Mouse (Mus musculus) CD4-positive, CD25-positive, alpha-beta regulatory T cell, adult 2 months (primary cell): ENCODE measurements around the gene Col1a1.
"Not testable (repeated sequence)": the region's sequence is repeated elsewhere in the genome, so short reads cannot be mapped to it uniquely, and the experiment has no call there.

ENCODE experiments used
- DNase-seq: peaks from one replicate; pipeline ENCODE4 v3.0.0-alpha.2; 2012; ENCODE audit warnings: low read depth, low spot score

The Col1a1 gene

DNA sequence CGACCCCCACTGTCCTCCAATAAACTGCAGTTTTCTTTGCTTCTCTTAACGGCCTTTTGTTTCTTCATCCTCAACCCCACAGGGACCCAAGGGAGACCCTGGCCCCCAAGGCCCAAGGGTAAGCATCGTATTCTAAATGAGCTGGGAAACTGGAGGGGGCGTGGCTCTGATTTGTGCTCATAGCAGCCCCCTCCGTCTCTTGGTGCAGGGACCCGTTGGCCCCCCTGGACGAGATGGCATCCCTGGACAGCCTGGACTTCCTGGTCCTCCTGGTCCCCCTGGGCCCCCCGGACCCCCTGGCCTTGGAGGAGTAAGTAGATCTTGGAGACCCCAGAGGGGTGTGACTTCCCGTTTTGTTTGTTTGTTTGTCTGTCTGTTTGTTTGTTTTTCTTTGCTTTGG is 2.3 kb downstream of the Col1a1 start:
- DNase-seq = no peak

DNA sequence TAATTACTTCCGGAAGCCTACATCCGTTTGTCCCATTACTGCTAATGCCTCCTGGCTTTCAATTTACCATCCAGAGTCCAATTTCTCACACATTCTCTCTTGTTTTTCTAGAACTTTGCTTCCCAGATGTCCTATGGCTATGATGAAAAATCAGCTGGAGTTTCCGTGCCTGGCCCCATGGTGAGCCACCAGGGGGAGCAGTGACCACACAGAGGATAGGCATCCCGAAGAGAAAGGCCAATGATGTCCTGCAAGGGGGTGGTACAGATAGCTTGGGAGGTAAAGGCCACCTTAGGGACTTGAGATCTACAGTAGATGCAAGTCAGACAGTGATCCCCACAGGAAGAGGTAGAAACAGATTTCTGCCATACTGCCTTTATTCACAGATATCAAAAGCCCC is 3.3 kb downstream of the Col1a1 start:
- peak; percentile 80 for DNase-seq

DNA sequence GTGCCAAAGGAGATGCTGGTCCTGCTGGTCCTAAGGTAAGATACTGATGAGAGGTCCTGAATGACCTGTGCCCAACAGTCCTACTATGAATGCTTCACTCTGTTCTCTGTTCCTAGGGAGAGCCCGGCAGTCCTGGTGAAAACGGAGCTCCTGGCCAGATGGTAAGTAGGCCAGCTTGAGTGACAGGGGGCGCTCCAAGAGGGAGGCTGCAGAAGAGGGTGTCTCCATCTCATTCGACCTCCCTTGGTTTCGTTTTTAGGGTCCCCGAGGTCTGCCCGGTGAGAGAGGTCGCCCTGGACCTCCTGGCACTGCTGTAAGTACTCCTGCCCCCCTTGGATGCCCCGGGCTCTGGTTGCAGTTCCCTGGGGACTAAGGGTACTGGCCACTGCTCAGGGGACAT is 5.1 kb downstream of the Col1a1 start:
- DNase-seq = no peak

DNA sequence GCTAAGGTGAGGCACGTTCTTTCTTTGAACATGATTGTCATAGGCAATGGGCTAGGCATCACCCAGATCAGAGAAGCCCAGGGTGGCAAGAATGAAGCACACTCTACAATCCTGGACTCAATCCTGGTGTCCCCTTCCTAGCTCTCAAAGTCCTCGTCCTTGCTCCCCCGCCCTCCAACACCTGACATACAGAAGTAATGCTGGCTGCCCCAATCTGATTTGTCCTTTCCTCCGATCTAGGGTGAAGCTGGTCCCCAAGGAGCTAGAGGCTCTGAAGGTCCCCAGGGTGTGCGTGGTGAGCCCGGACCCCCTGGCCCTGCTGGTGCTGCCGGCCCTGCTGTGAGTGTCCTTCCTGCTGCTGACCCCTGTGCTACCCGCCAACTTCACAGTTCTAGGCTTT is 5.8 kb downstream of the Col1a1 start:
- DNase-seq = no peak

DNA sequence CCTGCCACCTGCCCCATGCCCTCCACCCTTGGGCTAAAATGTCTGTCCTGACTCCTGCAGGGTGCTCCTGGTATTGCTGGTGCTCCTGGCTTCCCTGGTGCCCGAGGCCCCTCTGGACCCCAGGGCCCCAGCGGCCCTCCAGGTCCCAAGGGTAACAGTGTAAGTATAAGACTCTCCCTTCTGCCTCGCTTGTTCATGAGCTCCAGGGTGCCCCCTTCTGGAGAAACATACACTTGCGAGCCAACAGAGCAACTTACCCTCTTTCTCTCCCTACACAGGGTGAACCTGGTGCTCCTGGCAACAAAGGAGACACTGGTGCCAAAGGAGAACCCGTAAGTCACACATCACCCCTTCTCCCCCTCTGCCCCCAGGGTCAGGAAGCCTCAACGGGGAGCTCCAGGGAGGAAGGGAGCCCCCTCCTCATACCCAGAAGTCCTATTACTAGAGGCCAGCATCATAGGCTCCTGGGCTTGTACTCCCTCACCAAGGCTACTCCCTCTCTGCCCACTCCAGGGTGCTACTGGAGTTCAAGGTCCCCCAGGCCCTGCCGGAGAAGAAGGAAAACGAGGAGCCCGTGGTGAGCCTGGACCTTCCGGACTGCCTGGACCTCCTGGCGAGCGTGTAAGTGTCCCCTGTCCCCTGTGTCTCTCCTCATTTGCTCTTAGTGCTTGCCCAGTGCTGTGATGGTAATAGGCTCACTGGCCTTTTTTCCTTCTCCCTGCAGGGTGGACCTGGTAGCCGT is 6.4 kb downstream of the Col1a1 start:
- peak; percentile 76 for DNase-seq

DNA sequence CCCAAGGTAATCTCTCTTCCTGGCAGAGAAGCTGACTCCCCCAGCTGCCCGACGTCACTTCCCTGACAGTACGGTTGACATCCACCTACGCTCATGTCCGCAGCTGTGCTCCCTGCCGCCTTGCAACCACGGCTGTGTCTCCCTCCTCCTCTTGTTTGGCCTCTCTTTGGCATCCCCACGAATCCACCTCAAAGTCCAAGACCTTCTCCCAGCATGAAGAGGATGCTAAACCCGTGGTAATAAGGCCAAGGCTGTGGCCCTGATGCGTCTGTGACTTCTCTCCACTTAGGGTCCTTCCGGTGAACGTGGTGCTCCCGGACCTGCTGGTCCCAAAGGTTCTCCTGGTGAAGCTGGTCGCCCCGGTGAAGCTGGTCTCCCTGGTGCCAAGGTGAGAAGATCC is 7.0 kb downstream of the Col1a1 start:
- peak; percentile 40 for DNase-seq

GRCm38 (mm10) chr11:94944295-94944694 is 8.3 kb downstream of the Col1a1 start:
- DNase-seq = no peak

GRCm38 (mm10) chr11:94945236-94945635 is 9.2 kb downstream of the Col1a1 start:
- no peak for DNase-seq

GRCm38 (mm10) chr11:94952169-94952568 is 16.1 kb downstream of the Col1a1 start:
- peak; percentile 27 for DNase-seq

DNA sequence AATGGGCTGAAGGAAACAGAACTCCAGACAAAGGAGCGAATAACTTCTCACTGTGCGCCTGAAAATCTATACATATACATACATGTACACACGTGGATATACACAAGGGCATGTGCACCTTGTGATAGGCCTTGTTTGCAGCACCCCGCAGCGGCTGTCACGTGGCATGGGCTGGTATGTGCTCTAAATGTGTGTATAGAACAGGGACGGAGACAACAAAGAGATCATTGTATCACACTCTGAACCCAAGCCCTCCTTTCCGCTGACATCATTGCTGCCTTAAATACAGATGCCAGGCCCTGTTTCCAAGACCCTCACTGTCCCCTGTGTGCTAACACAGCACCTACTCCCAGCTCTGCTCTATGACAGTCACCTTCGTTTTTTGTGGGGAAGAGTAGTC is 19.1 kb downstream of the Col1a1 start:
- DNase-seq = no peak

- no peak for DNase-seq
Measured at GRCm38 (mm10) chr11:94957693-94958064, 21.7 kb downstream of the Col1a1 start.

GRCm38 (mm10) chr11:94958065-94958858 is 22.2 kb downstream of the Col1a1 start:
- peak; percentile 51 for DNase-seq

- no peak for DNase-seq
Measured at GRCm38 (mm10) chr11:94962534-94963101, 26.6 kb downstream of the Col1a1 start.

DNA sequence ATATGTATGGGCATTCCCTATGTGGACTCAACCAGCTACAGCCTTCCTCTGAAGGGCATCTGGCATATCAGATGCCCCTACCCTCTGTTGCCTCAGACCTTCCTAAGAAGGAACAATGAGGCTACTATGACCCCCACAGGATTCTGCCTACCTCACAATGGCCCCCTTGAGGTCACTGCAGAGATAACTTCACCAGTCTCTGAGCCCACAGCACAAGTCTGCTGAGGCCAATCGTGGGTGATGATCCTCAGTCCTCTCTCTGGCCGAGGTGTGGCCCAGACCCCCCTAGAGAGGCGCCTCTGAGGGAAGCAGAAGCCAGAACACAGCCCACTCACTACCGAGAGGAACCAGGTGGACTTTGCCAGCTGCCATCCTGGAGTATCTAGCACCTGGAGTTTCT is 31.4 kb downstream of the Col1a1 start, which contains the start of gene Hils1:
Hils1 (plus strand) TSS at position 175 of the 400 bp plus-strand sequence.
- DNase-seq = no peak

DNA sequence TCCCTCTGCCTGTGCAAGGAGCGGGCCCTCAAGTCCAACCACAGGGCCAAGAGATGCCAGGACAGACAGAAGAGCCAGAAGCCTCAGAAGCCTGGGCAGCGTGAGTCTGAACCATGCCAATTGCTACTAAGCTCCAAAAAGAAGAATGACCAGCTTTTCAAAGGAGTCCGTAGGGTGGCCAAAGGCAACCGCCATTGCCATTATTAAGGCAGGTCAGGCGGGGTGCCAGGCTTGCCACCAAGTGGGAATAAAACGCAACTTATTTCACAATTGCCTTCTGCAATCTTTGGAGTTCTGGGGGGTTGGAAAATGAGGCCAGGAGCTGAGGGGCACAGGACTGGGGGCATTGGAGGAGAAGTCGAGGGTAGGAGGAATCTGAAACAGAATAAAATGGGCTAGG is 32.2 kb downstream of the Col1a1 start:
- DNase-seq = no peak

DNA sequence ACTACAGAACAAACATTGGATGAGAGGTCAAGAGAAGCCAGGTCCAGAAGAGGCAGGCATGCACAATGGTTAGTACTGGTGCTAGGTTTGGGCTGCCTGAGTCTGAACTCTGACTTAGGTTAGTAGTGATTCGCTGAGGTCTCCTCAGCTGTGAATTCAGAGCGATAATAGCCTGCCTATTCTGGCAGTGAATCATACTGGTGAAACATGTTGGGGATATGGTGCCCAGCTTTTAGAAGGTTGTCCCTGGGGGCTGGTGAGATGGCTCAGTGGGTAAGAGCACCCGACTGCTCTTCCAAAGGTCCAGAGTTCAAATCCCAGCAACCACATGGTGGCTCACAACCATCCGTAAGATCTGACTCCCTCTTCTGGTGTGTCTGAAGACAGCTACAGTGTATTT is 33.7 kb downstream of the Col1a1 start:
- DNase-seq = not testable (repeated sequence)

DNA sequence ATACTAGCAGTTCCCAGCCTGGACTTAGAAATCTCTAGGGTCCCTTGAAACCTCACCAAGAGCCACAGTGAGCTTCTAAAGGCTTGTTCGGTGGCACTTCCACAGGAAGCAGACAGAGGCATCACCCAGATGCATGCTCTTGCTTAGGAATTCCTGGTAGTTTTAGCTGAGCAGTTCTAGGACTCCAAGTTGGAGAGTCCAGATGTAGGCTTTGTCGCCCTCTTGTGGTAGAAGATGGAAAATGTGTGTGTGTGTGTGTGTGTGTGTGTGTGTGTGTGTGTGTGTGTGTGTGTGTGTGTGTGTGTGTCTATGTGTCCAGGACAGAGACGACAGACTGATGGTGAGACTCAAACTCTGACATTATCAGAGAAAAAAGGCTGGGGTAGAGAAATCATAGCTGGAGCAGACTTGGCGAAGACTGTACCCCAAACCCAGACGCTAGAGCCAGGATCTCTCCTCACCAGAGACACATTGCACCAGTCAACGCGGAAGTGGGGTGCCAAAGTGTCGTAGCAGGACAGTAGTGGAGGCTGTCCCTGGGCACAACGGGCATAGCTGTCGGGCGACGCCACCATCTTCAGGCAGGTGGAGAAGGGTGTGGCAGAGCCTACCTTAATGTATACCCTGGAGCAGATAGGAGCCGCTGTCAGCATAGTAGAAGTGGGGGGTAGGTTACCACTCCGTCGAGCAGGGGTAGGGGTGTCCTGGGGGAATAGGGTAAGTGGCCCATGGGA is 34.4 kb downstream of the Col1a1 start:
- DNase-seq = peak; percentile 77

DNA sequence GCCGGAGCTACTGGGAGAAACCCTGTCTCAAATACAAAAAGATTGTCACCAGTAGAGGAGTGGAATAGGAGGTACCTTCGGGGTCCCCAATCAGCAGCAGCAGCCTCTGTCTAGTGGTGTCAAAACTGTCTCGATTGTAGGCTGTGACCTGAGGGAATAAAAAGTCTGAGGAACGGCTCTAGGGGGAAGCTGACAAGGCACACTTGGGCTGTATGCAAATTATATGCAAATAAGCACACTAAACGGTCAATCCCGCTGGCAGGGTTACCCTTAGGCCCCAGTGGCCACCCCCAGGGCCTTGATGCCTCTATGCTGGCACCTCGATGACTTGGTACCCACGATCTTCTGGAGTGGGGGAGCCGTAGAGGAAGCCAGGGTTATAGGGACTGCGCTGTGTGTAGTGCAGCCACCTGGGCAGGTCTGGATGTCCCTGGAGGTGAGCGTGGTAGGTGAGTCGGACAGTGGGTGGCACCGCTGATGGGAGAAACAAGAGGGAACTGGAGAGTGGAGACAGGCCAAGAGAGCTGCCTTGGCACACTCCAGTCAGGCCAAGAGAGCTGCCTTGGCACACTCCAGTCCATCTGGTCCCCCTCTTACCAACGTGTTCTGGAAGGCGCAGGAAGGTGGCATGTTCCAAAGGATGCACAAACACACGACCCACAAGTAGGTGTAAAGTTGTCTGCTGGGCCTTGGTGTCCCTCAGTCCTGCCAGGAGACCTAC is 36.0 kb downstream of the Col1a1 start:
- DNase-seq = no peak

GRCm38 (mm10) chr11:94972887-94973286 is 36.9 kb downstream of the Col1a1 start:
- DNase-seq = no peak

DNA sequence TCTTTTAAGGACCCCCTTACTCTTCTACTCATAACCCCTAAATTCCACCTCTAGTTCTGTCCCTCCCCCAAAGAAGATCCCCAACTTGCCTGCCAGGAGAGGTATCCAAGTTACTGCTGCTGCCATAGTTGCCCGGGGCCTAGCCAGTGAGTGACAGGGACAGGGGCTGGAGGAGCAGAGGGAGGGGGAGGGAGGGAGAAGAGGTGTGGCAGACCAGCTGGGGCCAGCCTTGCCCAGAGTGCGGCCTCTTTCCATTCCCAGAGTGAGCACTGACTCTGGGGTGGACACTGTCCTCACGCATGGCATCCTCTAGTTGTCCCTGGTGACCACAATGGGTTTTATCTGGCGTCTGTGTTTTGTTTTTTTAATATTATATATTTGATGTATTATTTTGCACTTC is 37.3 kb downstream of the Col1a1 start:
- DNase-seq = no peak

GRCm38 (mm10) chr11:94974951-94975350 is 38.9 kb downstream of the Col1a1 start:
- no peak for DNase-seq
